Mouse (Mus musculus): Measurements from ENCODE around the gene Efl1.

The Efl1 gene

DNA sequence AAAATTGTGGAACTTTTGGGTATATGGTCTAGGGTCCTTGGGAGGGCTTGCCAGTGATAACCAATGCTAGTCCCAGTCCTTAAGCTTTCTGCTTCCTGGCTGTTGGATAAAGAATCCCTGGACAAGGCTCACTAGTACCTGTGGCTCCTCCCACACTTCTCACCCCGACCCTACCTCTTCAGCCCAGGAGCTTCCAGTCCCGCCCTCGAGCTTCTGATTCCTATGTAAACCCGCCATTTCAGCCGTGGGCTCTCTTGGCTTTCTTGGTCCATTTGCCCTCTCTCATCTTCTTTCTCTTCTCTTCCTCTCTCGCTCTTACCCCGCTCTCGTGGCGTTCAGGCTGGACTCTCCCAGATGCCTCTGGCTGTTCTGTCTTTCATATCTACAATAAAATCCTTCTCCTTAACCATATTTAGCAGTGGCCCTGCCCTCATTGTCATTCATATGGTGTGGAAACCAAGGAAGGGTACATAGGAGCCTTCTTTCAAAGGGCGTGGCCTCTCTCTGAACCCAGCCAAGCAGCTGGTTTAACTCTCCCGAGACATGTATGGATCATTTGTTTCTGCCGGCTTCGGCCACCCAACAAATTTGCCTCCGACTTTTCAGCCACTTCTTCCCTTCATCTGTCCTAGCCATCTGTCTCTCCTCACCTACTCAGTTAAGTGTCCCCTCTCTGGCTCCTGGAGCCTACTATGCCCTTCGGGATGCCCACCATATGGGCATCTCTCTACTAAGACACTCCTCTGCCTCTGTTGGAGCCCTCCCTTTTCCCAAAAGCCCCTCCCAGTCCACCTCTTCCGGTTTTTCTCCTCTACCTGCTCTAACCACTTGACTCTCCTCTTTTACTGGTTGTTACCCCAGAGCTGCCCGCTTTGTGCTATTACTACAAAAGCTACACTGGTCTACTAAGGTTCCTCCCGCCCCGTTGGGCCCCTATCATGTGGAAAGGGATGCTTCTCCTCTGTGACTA lies 164.1 kb downstream of the Efl1 start:
- no peak for DNase-seq (ENCODE audit: low spot score)

DNA sequence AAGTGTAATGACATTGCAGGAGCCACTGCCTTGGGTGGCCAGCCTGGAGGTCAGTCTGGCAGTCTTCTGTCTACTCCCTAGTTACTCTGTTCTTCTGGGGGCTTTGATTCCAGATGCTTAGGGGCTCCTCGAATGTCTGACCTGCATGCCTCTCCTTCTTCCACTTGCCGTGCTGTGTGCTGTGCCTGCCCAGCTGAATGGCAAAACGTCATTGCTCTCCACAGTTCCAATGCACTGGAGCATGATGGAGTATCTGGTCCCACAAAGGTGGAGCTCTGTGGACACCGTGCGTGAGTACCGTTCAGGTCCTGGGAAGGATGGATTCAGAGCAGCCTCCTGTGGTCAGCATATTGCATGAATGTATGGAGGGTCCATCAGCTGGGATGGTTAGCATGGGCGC lies 171.1 kb downstream of the Efl1 start:
- DNase-seq (ENCODE audit: low spot score) = no peak

DNA sequence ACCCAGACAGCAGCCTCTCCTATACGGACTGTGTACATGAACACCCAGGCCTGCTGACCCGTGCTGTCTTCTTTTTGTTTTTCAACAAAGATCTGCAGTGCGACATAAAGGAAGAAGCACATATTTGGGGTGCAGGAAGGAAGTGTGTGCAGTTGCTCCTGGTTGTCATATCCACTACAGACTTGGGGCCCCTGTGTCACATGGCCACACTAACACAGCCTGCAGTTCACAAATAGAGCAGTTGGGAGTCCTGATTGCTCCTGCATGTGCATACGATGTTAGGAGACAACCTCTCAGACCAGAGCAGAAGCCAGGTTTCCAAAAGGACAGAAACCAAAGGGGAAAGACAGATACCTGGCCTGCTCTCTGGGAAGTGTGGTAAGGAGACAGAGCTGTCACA lies 172.2 kb downstream of the Efl1 start:
- DNase-seq (ENCODE audit: low spot score) = no peak

DNA sequence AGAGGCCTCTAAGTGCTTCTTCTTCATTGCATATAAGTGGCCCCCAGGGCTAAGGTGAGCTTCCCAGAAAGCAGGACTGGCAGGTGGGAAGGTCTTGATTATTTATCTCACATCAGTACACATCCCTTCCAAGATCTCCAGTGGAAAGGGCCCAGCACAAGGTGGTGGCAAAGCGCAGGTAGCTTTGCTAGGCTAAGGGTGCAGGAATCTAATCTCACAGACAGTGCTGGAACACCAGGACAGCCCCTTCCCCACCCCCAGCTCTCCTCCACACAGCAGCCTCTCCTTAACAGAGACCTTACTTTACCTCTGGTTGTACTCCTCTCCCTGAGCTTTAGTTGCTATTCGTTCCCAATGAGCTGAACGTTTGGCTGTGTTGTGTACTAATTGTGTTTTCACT lies 173.1 kb downstream of the Efl1 start:
- no peak for DNase-seq (ENCODE audit: low spot score)

DNA sequence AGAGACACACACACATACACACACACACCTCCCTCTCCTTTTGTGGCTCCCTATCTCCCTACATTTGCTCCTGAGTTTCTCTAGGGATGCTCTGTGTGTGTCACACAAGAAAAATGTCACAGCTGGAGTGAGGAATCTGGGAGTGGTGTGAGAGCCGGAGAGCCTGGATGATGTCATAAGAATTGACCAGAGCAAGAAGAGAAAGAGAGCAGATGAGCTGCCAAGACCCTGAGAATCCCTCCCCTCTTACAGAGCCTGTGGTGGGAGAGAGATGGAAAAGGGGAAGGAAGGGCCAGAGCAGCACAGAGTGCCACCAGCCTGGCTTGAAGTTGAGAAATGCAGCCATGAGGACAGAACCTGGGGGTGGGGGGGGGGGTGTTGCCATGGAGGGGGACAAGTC lies 174.1 kb downstream of the Efl1 start:
- no peak for DNase-seq (ENCODE audit: low spot score)

Measured in c-Kit-positive CD71-positive TER-119-positive erythroid progenitor cells, embryonic 14.5 days (primary cell).